Mouse (Mus musculus) limb, embryonic 11.5 days (tissue): ENCODE measurements around the gene St3gal6. TPM values are rescaled to one million over a fixed set of nuclear protein-coding genes. Genes with fewer than 3 reads are reported as not detected.

Experiments used
- ATAC-seq: fragments of 200-750 bp; cut with Nextera tagmentation; 2 replicates; pipeline ENCODE4 v1.8.0; 2017; ENCODE audit warnings: low read depth; ENCODE audit not compliant: insufficient number of reproducible peaks, low FRiP score, low TSS enrichment
- DNase-seq: peaks from one replicate; pipeline ENCODE4 v3.0.0-alpha.2; 2015; ENCODE audit warnings: low spot score
- H3K27ac ChIP-seq: fragments of 300-500 bp; sonication (generic); replicated peaks from 2 replicates; pipeline ENCODE4 v1.5.1; 2014; ENCODE audit warnings: low read depth, mild to moderate bottlenecking, low read length
- H3K27me3 ChIP-seq: fragments of 300-500 bp; sonication (generic); 2 replicates; pipeline ENCODE4 v1.6.1; 2014; ENCODE audit warnings: mild to moderate bottlenecking, low read length, mixed read lengths; ENCODE audit not compliant: control insufficient read depth, insufficient read depth
- H3K36me3 ChIP-seq: fragments of 300-500 bp; sonication (generic); 2 replicates; pipeline ENCODE4 v1.6.1; 2014; ENCODE audit warnings: mild to moderate bottlenecking, low read length, moderate library complexity, mixed read lengths; ENCODE audit not compliant: control insufficient read depth, insufficient read depth
- H3K4me1 ChIP-seq: fragments of 300-500 bp; sonication (generic); 2 replicates; pipeline ENCODE4 v1.6.1; 2014; ENCODE audit warnings: low read length, mixed read lengths; ENCODE audit not compliant: control insufficient read depth, insufficient read depth
- H3K4me2 ChIP-seq: fragments of 300-500 bp; sonication (generic); 2 replicates; pipeline ENCODE4 v1.6.1; 2014; ENCODE audit warnings: low read depth, mild to moderate bottlenecking, moderate library complexity; ENCODE audit not compliant: severe bottlenecking
- H3K4me3 ChIP-seq: fragments of 300-500 bp; sonication (generic); 2 replicates; pipeline ENCODE4 v1.5.1; 2014; ENCODE audit warnings: low read depth, low read length
- H3K9ac ChIP-seq: fragments of 300-500 bp; sonication (generic); 2 replicates; pipeline ENCODE4 v1.6.1; 2014; ENCODE audit warnings: mild to moderate bottlenecking, low read length
- H3K9me3 ChIP-seq: fragments of 300-500 bp; sonication (generic); 2 replicates; pipeline ENCODE4 v1.6.1; 2016; ENCODE audit warnings: low read length; ENCODE audit not compliant: control insufficient read depth
- WGBS: fragments of 180-500 bp; shearing (Covaris S2); extraction: QIAGEN DNeasy Blood & Tissue Kit; methylation state at CpG from one replicate; pipeline ENCODE4 v1.1.7; 2014; 5-methylcytosine and 5-hydroxymethylcytosine counted together
- polyA plus RNA-seq: library from polyadenylated mRNA; unstranded; fragments of >200 nt; fragmentation: Nextera tagmentation; extraction: Ambion mirVana; gene quantifications from 2 replicates; pipeline ENCODE4 v1.2.1, GENCODE M21; 2014

St3gal6 gene
- polyA plus RNA-seq, 1 experiment from 2014 or later, result 14.0 TPM

GRCm38 (mm10) chr16:58526729-58527128 is 2.7 kb upstream of the St3gal6 start:
- DNase-seq (no peak), ATAC-seq (no peak)
- peaks cover 2% of the 10 kb centered on the region; the same call in 1 of the 2 replicates for H3K9me3 ChIP-seq
- WGBS, result 87% methylated on average over 6 of the region's 6 CpGs
- no peaks in the 10 kb centered on the region for H3K4me1 ChIP-seq
- H3K9ac ChIP-seq, result no peak overlapping the region
- H3K27me3 ChIP-seq, result no peaks in the 10 kb centered on the region
- H3K4me2 ChIP-seq, result no peak overlapping the region
- H3K36me3 ChIP-seq, result no peaks in the 10 kb centered on the region
- no peak overlapping the region for H3K27ac ChIP-seq
- no peak overlapping the region for H3K4me3 ChIP-seq

- H3K9ac ChIP-seq, result no peak overlapping the region
- no peaks in the 10 kb centered on the region for H3K27me3 ChIP-seq
- H3K36me3 ChIP-seq, result no peaks in the 10 kb centered on the region
- no peak overlapping the region for H3K4me3 ChIP-seq
- no peaks in the 10 kb centered on the region for H3K4me1 ChIP-seq
- H3K27ac ChIP-seq, result no peak overlapping the region
- DNase-seq, result no peak
- no peak for ATAC-seq
- H3K9me3 ChIP-seq, result peaks cover 2% of the 10 kb centered on the region; the same call in 1 of the 2 replicates
- H3K4me2 ChIP-seq, result no peak overlapping the region
These were observed 1.8 kb upstream of the St3gal6 start for GRCm38 (mm10) chr16:58525832-58526231.

DNA sequence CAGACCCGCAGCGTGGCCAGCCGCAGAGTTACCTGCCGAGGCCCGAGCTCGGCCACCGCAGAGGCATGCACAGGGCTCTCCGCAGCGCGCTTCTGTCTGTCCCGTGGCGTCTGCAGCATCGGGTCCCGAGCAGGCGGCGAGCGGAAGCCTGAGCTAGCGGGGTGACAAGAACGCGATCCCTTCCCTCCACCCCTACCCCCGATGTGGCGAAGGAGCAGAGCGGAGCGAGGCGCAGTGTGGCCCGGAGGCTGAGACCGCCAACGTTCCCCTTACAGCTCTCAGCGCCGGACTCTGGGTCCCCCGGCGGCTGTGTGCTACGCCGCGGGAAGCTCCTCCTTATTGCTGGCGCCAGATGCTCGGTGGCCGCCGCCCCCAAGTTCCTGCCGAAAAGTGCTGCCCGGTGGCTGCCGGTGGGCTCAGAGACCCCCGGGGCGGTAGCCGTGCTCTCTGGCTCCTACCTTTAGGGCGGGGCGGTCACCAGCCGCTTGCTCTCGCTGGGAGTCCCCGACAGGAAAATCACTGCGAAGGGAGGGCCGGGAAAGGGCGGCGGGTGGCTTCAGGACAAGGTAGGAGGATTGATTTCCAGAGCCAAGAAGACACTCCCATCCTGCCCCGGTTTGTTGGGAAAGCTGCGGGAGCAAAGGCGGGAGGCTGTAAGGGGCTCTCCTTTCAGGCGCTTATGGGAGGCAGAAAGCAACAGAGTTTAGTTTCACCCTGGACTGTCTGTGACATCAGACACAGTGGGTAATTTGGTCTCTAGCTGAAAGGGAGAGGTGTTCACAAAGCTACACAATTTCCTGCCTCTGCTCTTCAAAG is 791 bp downstream of the St3gal6 start:
- H3K27ac ChIP-seq, result peak overlapping the region; percentile 62
- H3K27me3 ChIP-seq, result no peaks in the 10 kb centered on the region
- H3K36me3 ChIP-seq, result no peaks in the 10 kb centered on the region
- H3K4me2 ChIP-seq, result peak overlapping the region; percentile 83
- under 1% methylated on average over 55 of the region's 58 CpGs for WGBS
- H3K9ac ChIP-seq, result peak overlapping the region; percentile 76
- no peaks in the 10 kb centered on the region for H3K4me1 ChIP-seq
- H3K4me3 ChIP-seq, result peak overlapping the region; percentile 75
- DNase-seq (peak; percentile 78), ATAC-seq (peak; percentile 87)
- H3K9me3 ChIP-seq, result peaks cover 2% of the 10 kb centered on the region; the same call in 1 of the 2 replicates

GRCm38 (mm10) chr16:58522677-58523043 is 1.4 kb downstream of the St3gal6 start:
- H3K27me3 ChIP-seq, result no peaks in the 10 kb centered on the region
- H3K4me3 ChIP-seq, result peak overlapping the region; percentile 75
- H3K4me2 ChIP-seq, result peak overlapping the region; percentile 83
- peaks cover 2% of the 10 kb centered on the region; the same call in 1 of the 2 replicates for H3K9me3 ChIP-seq
- H3K9ac ChIP-seq, result peak overlapping the region; percentile 76
- WGBS, result under 1% methylated on average over 16 of the region's 16 CpGs
- H3K27ac ChIP-seq, result peak overlapping the region; percentile 62
- ATAC-seq (peak; percentile 64), DNase-seq (no peak)
- H3K36me3 ChIP-seq, result no peaks in the 10 kb centered on the region
- no peaks in the 10 kb centered on the region for H3K4me1 ChIP-seq

- 29% methylated on average over 7 of the region's 7 CpGs for WGBS
- peak overlapping the region; percentile 75 for H3K4me3 ChIP-seq
- H3K4me2 ChIP-seq, result peak overlapping the region; percentile 83; the same call in 1 of the 2 replicates
- H3K27ac ChIP-seq, result no peak overlapping the region
- ATAC-seq (no peak), DNase-seq (no peak)
- H3K4me1 ChIP-seq, result no peaks in the 10 kb centered on the region
- no peak overlapping the region for H3K9ac ChIP-seq
- peaks cover 2% of the 10 kb centered on the region; the same call in 1 of the 2 replicates for H3K9me3 ChIP-seq
- H3K36me3 ChIP-seq, result no peaks in the 10 kb centered on the region
- H3K27me3 ChIP-seq, result no peaks in the 10 kb centered on the region
These were observed 2.1 kb downstream of the St3gal6 start for GRCm38 (mm10) chr16:58521900-58522299.

- ATAC-seq (no peak), DNase-seq (no peak)
- Histone ChIP-seq H3K4me1 (no peaks in the 10 kb centered on the region), H3K9ac (no peak overlapping the region), H3K4me2 (no peak overlapping the region), H3K27ac (no peak overlapping the region), H3K27me3 (no peaks in the 10 kb centered on the region), H3K9me3 (peaks cover 2% of the 10 kb centered on the region; the same call in 1 of the 2 replicates), H3K4me3 (no peak overlapping the region), H3K36me3 (no peaks in the 10 kb centered on the region)
- 63% methylated on average over 4 of the region's 4 CpGs for WGBS
These were observed 2.9 kb downstream of the St3gal6 start for GRCm38 (mm10) chr16:58521182-58521581.

GRCm38 (mm10) chr16:58520457-58520856 is 3.6 kb downstream of the St3gal6 start:
- 79% methylated on average over 6 of the region's 6 CpGs for WGBS
- no peak for ATAC-seq

DNA sequence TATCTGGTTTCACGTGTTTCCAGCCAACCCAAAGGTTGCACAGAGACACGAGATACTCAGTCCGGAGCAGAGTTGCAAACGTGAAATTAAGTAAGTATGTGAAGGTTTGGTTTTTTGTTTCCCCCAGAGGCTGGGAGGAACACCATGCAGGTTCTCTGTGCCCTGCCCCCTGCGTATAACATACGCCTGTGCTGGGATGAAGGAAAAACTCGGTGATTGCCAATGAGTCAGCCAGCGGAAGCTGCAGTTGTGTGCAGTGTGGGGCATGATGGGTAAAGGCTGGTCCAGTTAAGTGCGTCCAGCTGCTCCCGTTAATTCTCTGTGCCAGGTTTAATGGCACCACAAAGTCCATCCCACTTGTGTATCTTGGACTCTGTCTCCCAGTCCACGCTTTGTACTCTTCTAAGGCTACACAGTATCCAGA is 4.4 kb downstream of the St3gal6 start:
- DNase-seq (no peak), ATAC-seq (no peak)
- Histone ChIP-seq H3K9me3 (peaks cover 2% of the 10 kb centered on the region; the same call in 1 of the 2 replicates), H3K4me2 (no peak overlapping the region), H3K27ac (no peak overlapping the region), H3K36me3 (no peaks in the 10 kb centered on the region), H3K4me3 (no peak overlapping the region), H3K9ac (no peak overlapping the region), H3K27me3 (no peaks in the 10 kb centered on the region), H3K4me1 (no peaks in the 10 kb centered on the region)
- 79% methylated on average over 11 of the region's 11 CpGs for WGBS

More at GRCm38 (mm10) chr16:58520457-58520856, 3.6 kb downstream of the St3gal6 start:
- no peak for DNase-seq
- Histone ChIP-seq H3K9ac (no peak overlapping the region), H3K36me3 (no peaks in the 10 kb centered on the region), H3K4me3 (no peak overlapping the region), H3K9me3 (peaks cover 2% of the 10 kb centered on the region; the same call in 1 of the 2 replicates), H3K27me3 (no peaks in the 10 kb centered on the region), H3K27ac (no peak overlapping the region), H3K4me2 (no peak overlapping the region), H3K4me1 (no peaks in the 10 kb centered on the region)
